Mouse (Mus musculus) forebrain, embryonic 14.5 days (tissue): ENCODE measurements around the gene Xlr3a. TPM values are rescaled to one million over a fixed set of nuclear protein-coding genes. Genes with fewer than 3 reads are reported as not detected.
A peak's percentile ranks its signal among the peaks of the same experiment; 100 is the strongest.

ENCODE experiments used
- ATAC-seq: fragments of 200-750 bp; cut with Nextera tagmentation; 2 replicates; pipeline ENCODE4 v1.8.0; 2017; ENCODE audit warnings: mild to moderate bottlenecking, moderate library complexity
- DNase-seq: peaks from one replicate; pipeline ENCODE4 v3.0.0-alpha.2; 2015; ENCODE audit warnings: low spot score
- H3K27ac ChIP-seq: fragments of 300-500 bp; sonication (generic); 2 replicates; pipeline ENCODE4 v1.5.1; 2014; ENCODE audit warnings: low read depth, mild to moderate bottlenecking, control low read depth, low read length, moderate library complexity
- H3K27me3 ChIP-seq: fragments of 300-500 bp; sonication (generic); replicated peaks from 2 replicates; pipeline ENCODE4 v1.6.1; 2014; ENCODE audit warnings: low read length, control low read depth, mixed read lengths; ENCODE audit not compliant: control insufficient read depth, insufficient read depth
- H3K36me3 ChIP-seq: fragments of 300-500 bp; sonication (generic); 2 replicates; pipeline ENCODE4 v1.6.1; 2014; ENCODE audit warnings: low read length, control low read depth; ENCODE audit not compliant: control insufficient read depth, insufficient read depth
- H3K4me1 ChIP-seq: fragments of 300-500 bp; sonication (generic); 2 replicates; pipeline ENCODE4 v1.6.1; 2014; ENCODE audit warnings: antibody characterized with exemption, low read length, control low read depth; ENCODE audit not compliant: control insufficient read depth, insufficient read depth
- H3K4me2 ChIP-seq: fragments of 300-500 bp; sonication (generic); 2 replicates; pipeline ENCODE4 v1.6.1; 2014; ENCODE audit warnings: mild to moderate bottlenecking, control low read depth, low read length
- H3K4me3 ChIP-seq: fragments of 300-500 bp; sonication (generic); 2 replicates; pipeline ENCODE4 v1.5.1; 2014; ENCODE audit warnings: low read depth, low read length, control low read depth
- H3K9ac ChIP-seq: fragments of 300-500 bp; sonication (generic); 2 replicates; pipeline ENCODE4 v1.6.1; 2014; ENCODE audit warnings: mild to moderate bottlenecking, low read length, control low read depth, moderate library complexity
- H3K9me3 ChIP-seq: fragments of 300-500 bp; sonication (generic); replicated peaks from 2 replicates; pipeline ENCODE4 v1.6.1; 2016; ENCODE audit warnings: low read length, control low read depth, mixed read lengths; ENCODE audit not compliant: control insufficient read depth
- whole genome bisulfite sequencing: fragments of 180-500 bp; shearing (Covaris S2); extraction: QIAGEN DNeasy Blood & Tissue Kit; methylation state at CpG from one replicate; pipeline ENCODE4 v1.1.7; 2014; 5-methylcytosine and 5-hydroxymethylcytosine counted together
- polyA plus RNA-seq: library from polyadenylated mRNA; unstranded; fragments of >200 nt; fragmentation: Nextera tagmentation; extraction: Ambion mirVana; gene quantifications from 2 replicates; pipeline ENCODE4 v1.2.1, GENCODE M21; 2014

Gene Xlr3a
- polyA plus RNA-seq, 1 experiment from 2014 or later = 2.5 TPM

DNA sequence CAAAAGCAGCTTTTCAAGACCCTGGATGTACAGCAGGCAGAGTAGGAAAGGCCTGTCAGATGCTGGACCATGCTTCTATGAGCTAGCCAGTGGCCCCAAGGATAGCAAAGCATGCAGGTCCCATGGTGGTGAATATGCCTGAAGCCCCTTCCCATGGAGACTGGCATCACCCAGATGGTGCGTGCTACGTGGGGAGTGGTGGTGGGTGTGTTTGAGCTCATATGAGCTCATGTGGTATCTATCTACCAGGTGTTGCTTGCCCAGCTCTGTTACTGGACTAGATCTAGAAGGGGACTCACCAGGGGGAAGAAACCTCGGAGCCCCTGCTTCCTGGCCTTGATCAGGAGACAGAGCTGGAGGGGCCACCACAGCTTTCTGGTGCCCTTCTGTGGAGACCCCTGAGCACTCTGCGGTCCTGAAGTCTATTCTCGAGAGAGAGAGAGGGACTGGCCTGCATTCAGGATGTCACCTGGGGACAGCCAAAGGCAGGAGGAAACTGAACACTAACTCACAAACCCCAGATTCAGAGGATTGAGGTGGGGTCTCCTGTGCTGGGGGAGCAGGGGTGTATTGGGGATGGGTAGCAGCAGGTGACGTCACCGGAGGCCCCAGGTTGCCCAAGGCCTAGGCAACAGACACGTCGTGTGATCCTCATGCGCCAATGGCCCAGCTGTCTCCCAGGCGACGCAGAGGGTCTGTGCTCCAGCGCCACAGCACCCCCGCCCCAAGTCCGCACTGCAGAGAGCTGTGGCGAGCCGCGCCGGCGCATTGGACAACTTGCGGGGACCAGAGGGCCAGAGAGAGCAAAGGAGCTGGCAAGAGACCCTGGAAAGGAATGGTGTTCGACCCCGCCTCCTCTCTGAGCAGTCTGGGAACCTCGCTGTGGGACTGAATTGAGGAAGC lies 33.1 kb downstream of the Xlr3a start:
- Histone ChIP-seq H3K4me2 (peak overlapping the region; percentile 52), H3K9ac (peak overlapping the region; percentile 56), H3K9me3 (no peaks in the 10 kb centered on the region), H3K4me1 (no peaks in the 10 kb centered on the region), H3K36me3 (no peaks in the 10 kb centered on the region), H3K27me3 (no peaks in the 10 kb centered on the region), H3K4me3 (peak overlapping the region; percentile 30), H3K27ac (no peak overlapping the region)
- WGBS = 32% methylated on average over 24 of the region's 24 CpGs
- peak; percentile 94 for ATAC-seq
- DNase-seq = peak; percentile 53

DNA sequence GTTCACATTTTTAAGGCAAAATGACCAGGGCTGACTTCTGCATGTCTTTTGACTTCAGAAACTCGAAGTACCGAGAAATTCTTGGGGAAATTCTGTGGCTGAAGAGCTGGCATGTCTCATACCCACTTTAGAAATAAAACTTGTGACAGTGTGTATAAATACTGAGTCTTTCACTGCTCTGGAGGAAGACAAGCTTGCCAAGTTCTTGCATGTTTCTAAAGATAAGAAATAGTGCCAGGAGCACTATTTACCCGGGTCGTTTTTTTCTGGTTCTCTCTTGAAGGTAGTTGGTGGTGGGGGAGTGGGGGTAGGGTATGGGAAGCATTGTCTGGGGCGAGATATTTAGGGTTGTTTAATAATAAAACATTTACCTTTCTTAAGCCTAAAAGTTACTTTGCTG lies 34.6 kb downstream of the Xlr3a start:
- Histone ChIP-seq H3K27me3 (no peaks in the 10 kb centered on the region), H3K27ac (no peak overlapping the region), H3K4me3 (no peak overlapping the region), H3K9me3 (no peaks in the 10 kb centered on the region), H3K36me3 (no peaks in the 10 kb centered on the region), H3K4me1 (no peaks in the 10 kb centered on the region), H3K9ac (no peak overlapping the region), H3K4me2 (no peak overlapping the region)
- DNase-seq (no peak), ATAC-seq (no peak)
- WGBS = 64% methylated on average over 5 of the region's 5 CpGs

- no peaks in the 10 kb centered on the region for H3K27me3 ChIP-seq
- ATAC-seq = no peak
- no peaks in the 10 kb centered on the region for H3K9me3 ChIP-seq
- no peak overlapping the region for H3K4me3 ChIP-seq
- no peak overlapping the region for H3K4me2 ChIP-seq
- no peak for DNase-seq
- no peaks in the 10 kb centered on the region for H3K36me3 ChIP-seq
- no peaks in the 10 kb centered on the region for H3K4me1 ChIP-seq
- H3K27ac ChIP-seq = no peak overlapping the region
- 74% methylated on average over 1 of the region's 1 CpGs for WGBS
- H3K9ac ChIP-seq = no peak overlapping the region
These were observed 35.4 kb downstream of the Xlr3a start for GRCm38 (mm10) chrX:73061528-73061927.

- peak; percentile 98 for ATAC-seq
- WGBS = 15% methylated on average over 14 of the region's 14 CpGs
- H3K27ac ChIP-seq = no peak overlapping the region
These were observed 42.9 kb downstream of the Xlr3a start for GRCm38 (mm10) chrX:73053860-73054563.

GRCm38 (mm10) chrX:73039666-73040065 lies 57.2 kb downstream of the Xlr3a start:
- no peak for DNase-seq

More at GRCm38 (mm10) chrX:73053860-73054563, 42.9 kb downstream of the Xlr3a start:
- H3K4me1 ChIP-seq = no peaks in the 10 kb centered on the region
- H3K36me3 ChIP-seq = no peaks in the 10 kb centered on the region
- no peak overlapping the region for H3K4me2 ChIP-seq
- no peaks in the 10 kb centered on the region for H3K27me3 ChIP-seq
- H3K9me3 ChIP-seq = no peaks in the 10 kb centered on the region
- DNase-seq = peak; percentile 95
- no peak overlapping the region for H3K4me3 ChIP-seq
- no peak overlapping the region for H3K9ac ChIP-seq

DNA sequence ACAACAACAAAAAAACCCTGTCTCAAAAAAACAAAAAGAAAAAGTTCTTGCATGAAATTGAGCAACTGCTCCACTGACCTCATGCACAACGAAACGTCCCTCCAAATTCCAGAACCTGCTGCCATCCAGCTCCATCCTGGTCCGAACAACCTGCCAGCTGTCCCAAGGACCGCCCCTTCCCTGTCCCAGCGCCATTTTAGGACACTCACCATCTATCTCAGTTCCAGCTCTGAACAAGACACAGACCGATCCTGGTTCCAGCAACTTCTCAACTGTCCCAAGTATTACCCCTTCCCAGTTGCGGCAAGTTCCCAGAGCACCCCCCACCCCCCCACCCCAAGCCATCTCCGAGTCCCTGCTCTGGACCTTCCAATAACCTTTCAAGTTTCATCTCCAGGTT lies 58.1 kb downstream of the Xlr3a start:
- no peaks in the 10 kb centered on the region for H3K36me3 ChIP-seq
- no peaks in the 10 kb centered on the region for H3K9me3 ChIP-seq
- H3K4me2 ChIP-seq = no peak overlapping the region
- WGBS = 76% methylated on average over 8 of the region's 8 CpGs
- H3K27ac ChIP-seq = no peak overlapping the region
- DNase-seq (no peak), ATAC-seq (no peak)
- H3K9ac ChIP-seq = no peak overlapping the region
- H3K4me1 ChIP-seq = no peaks in the 10 kb centered on the region
- H3K27me3 ChIP-seq = no peaks in the 10 kb centered on the region
- no peak overlapping the region for H3K4me3 ChIP-seq

More at GRCm38 (mm10) chrX:73039666-73040065, 57.2 kb downstream of the Xlr3a start:
- Histone ChIP-seq H3K9me3 (no peaks in the 10 kb centered on the region), H3K4me1 (no peaks in the 10 kb centered on the region), H3K9ac (no peak overlapping the region), H3K27me3 (no peaks in the 10 kb centered on the region), H3K36me3 (no peaks in the 10 kb centered on the region), H3K4me3 (no peak overlapping the region), H3K27ac (no peak overlapping the region), H3K4me2 (no peak overlapping the region)
- WGBS = 83% methylated on average over 12 of the region's 12 CpGs
- ATAC-seq = no peak

- no peak within 1 kb of the TSS for H3K27ac ChIP-seq
- H3K4me1 ChIP-seq = no peaks in the 10 kb centered on the region
- no peak within 1 kb of the TSS for H3K9ac ChIP-seq
- H3K4me2 ChIP-seq = no peak within 1 kb of the TSS
- ATAC-seq (no peak), DNase-seq (no peak)
- no peak within 1 kb of the TSS for H3K4me3 ChIP-seq
- H3K9me3 ChIP-seq = no peaks in the 10 kb centered on the region
- WGBS = 81% methylated on average over 1 of the region's 1 CpGs
- no peaks in the 10 kb centered on the region for H3K27me3 ChIP-seq
- no peaks in the 10 kb centered on the region for H3K36me3 ChIP-seq
These were observed 59.9 kb downstream of the Xlr3a start, which contains the start of gene Pnma5 for GRCm38 (mm10) chrX:73037003-73037402. Pnma5 (minus strand) TSS chrX:73037103.
